Mouse (Mus musculus): Measurements from ENCODE around the gene Pdgfa. TPM values are rescaled to one million over a fixed set of nuclear protein-coding genes. Genes with fewer than 3 reads are reported as not detected.
A peak's percentile ranks its signal among the peaks of the same experiment; 100 is the strongest.

Gene Pdgfa
- polyA plus RNA-seq (2012; rRNA removed) = 6.5 and 9.7 TPM in 2 replicates

GRCm38 (mm10) chr5:138997171-138997788 is at the start of gene Pdgfa:
Gene Pdgfa (minus strand): TSS chr5:138997370.
- peak; percentile 90 for DNase-seq (ENCODE audit: low read depth)
- TF ChIP-seq POLR2A (IDR thresholded peaks at IDR 0.05; ENCODE audit: borderline replicate concordance, extremely low read depth, insufficient read depth, insufficient read length, poor library complexity, severe bottlenecking) (no peak), CTCF (IDR thresholded peaks at IDR 0.05; ENCODE audit: borderline replicate concordance, extremely low read depth, insufficient read depth, insufficient read length) (no peak)

- TF ChIP-seq POLR2A (IDR thresholded peaks at IDR 0.05; ENCODE audit: borderline replicate concordance, extremely low read depth, insufficient read depth, insufficient read length, poor library complexity, severe bottlenecking) (no peak), CTCF (IDR thresholded peaks at IDR 0.05; ENCODE audit: borderline replicate concordance, extremely low read depth, insufficient read depth, insufficient read length) (no peak)
These were observed 49.5 kb upstream of the Pdgfa start for GRCm38 (mm10) chr5:139046636-139047035.

GRCm38 (mm10) chr5:139043546-139043945 is 46.4 kb upstream of the Pdgfa start:
- DNase-seq (ENCODE audit: low read depth) = no peak
- TF ChIP-seq CTCF (IDR thresholded peaks at IDR 0.05; ENCODE audit: borderline replicate concordance, extremely low read depth, insufficient read depth, insufficient read length) (no peak), POLR2A (IDR thresholded peaks at IDR 0.05; ENCODE audit: borderline replicate concordance, extremely low read depth, insufficient read depth, insufficient read length, poor library complexity, severe bottlenecking) (no peak)

More at GRCm38 (mm10) chr5:139046636-139047035, 49.5 kb upstream of the Pdgfa start:
- no peak for DNase-seq (ENCODE audit: low read depth)

DNA sequence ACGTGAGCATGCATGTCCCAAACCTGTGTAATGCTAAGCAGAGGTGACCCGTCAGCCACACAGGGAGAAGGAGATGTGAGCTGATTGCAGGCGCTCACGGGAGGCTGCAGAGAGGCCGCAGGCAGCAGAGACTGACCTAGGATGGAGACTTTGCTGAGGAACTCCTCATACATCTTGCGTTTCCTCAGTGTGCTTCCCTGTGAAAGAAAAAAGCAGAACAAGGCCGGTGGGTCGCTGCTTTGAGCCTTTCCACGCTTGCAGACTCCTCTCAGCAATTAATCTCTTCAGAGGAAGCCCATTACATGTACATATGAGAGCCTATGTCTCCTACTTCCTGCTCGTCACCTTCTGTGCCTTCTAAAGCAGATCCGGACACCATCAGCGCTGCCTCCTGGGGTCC is 45.1 kb upstream of the Pdgfa start:
- TF ChIP-seq POLR2A (IDR thresholded peaks at IDR 0.05; ENCODE audit: borderline replicate concordance, extremely low read depth, insufficient read depth, insufficient read length, poor library complexity, severe bottlenecking) = no peak
- TF ChIP-seq CTCF (IDR thresholded peaks at IDR 0.05; ENCODE audit: borderline replicate concordance, extremely low read depth, insufficient read depth, insufficient read length) = no peak
- no peak for DNase-seq (ENCODE audit: low read depth)

GRCm38 (mm10) chr5:139035171-139035570 is 38.0 kb upstream of the Pdgfa start:
- DNase-seq (ENCODE audit: low read depth) = no peak

DNA sequence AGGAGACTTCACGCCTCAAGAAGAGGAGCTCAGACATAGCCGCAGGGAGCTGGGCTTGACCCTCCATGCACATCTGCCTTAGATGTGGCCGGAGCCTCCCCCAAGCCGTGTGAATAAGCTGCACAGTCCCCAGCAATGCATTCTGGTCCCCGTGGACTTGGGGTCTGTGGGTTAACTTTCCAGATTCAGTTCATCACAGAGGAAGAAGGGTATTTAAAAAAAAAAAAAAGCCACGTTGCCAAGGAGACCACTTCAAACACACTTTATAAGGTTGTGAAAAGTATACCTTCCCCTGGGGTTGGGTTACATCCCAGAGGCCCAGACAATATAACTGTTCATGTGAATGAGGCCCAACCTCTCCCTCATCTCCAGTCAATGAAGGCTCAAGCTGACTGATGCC is 37.6 kb upstream of the Pdgfa start:
- peak; percentile 33 for DNase-seq (ENCODE audit: low read depth)
- no peak for TF ChIP-seq CTCF (IDR thresholded peaks at IDR 0.05; ENCODE audit: borderline replicate concordance, extremely low read depth, insufficient read depth, insufficient read length)

More at GRCm38 (mm10) chr5:139035171-139035570, 38.0 kb upstream of the Pdgfa start:
- TF ChIP-seq POLR2A (IDR thresholded peaks at IDR 0.05; ENCODE audit: borderline replicate concordance, extremely low read depth, insufficient read depth, insufficient read length, poor library complexity, severe bottlenecking) (no peak), CTCF (IDR thresholded peaks at IDR 0.05; ENCODE audit: borderline replicate concordance, extremely low read depth, insufficient read depth, insufficient read length) (no peak)

DNA sequence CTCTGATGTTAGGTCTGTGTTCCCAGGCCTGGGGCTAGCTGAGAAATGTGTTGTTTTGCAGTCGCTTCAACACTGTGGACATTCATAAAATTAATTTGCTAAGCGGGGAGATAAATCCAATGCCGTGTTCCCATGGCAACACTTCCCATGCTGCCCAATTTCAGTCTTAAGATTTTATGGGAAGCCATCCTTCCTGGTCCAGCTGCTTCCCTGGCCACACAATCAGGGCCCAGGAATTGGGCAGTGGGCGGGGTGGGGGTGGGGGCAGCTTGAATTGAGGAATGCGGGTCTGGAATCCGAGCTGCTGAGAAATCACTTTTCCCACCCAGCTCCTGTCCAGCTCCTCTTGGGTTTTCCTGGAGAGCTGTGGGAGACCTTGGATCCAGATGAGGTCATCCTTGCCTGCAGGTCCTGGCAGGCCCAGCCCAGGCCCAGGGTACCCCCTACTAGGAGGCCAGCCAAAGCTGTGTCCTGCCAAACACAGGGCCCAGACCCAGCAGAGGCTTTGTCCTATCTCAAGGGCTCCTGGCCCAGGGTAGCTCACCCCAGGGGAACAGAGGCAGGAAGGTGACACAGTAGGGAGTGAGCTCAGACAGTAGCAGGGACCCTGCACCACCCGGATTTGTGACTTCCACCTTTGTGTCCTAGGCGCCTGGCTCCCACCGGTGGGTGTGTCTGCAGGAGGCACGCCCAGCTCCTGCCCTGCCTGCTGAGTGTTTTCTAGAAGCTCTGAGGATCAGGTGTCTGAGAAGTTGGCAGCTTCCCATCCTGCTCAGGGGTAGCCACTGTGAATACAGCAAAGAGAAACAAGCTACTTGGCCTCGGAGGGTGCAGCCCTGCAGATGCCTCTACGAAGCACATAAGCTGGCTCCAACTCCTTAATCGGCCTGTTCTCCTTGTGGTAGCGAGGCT is 36.5 kb upstream of the Pdgfa start:
- TF ChIP-seq POLR2A (IDR thresholded peaks at IDR 0.05; ENCODE audit: borderline replicate concordance, extremely low read depth, insufficient read depth, insufficient read length, poor library complexity, severe bottlenecking) (no peak), CTCF (IDR thresholded peaks at IDR 0.05; ENCODE audit: borderline replicate concordance, extremely low read depth, insufficient read depth, insufficient read length) (no peak)
- peak; percentile 59 for DNase-seq (ENCODE audit: low read depth)

DNA sequence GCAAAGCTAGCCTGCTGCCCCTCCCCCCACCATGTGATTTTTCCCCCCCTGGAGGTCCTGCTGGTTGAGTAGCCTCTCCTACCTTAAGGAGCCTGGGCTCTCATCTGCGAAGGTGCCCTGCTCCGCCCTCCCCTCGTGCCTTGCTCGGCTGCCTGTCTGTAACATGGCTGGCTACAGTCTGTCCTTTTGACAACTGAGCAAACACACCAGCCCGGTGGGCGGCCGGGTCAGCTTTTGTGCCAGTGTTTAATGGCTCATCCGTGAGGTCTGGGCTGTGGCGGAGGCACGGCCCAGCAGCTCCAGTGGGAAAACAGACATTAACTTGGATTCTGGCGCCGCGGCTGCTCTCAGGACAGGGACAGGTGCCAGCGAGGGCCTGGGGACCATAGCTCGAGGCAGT is 30.4 kb upstream of the Pdgfa start:
- TF ChIP-seq CTCF (IDR thresholded peaks at IDR 0.05; ENCODE audit: borderline replicate concordance, extremely low read depth, insufficient read depth, insufficient read length) (no peak), POLR2A (IDR thresholded peaks at IDR 0.05; ENCODE audit: borderline replicate concordance, extremely low read depth, insufficient read depth, insufficient read length, poor library complexity, severe bottlenecking) (no peak)
- DNase-seq (ENCODE audit: low read depth) = peak; percentile 33

DNA sequence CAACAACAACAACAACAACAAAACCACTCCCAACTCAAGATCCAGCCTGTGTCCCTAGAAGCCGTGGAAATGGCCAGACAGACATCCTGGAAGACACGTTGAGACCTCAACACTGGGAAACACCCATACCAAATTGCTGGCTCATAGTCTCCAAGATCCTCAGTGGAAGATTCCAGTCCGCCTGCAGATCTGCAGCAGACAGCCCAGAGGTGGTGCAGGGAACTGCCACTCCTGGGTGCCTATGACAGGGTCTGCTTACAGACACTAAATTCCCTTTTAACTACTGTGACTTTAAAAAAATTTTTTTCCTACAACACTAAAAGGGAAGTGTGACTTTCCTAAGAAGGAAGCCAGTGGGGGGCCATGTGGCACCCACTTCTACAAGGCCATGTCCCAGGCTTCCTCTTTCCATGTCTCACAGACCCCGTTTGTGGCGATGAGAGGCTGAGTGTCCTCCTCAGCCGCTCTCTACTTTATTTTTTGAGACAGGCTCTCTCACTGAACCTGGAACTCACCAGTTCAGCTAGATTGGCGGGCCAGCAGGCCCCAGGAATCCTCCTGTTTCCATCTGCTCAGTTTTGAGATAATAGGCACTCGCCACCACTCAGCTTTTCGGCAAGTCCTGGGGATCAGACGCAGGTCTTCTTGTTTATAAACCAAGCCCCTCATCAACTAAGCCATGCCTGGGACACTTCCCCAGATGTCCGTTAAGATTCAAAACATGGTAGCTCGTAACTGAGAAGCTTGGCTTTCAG is 27.4 kb upstream of the Pdgfa start:
- DNase-seq (ENCODE audit: low read depth) = no peak
- no peak for TF ChIP-seq CTCF (IDR thresholded peaks at IDR 0.05; ENCODE audit: borderline replicate concordance, extremely low read depth, insufficient read depth, insufficient read length)
- no peak for TF ChIP-seq POLR2A (IDR thresholded peaks at IDR 0.05; ENCODE audit: borderline replicate concordance, extremely low read depth, insufficient read depth, insufficient read length, poor library complexity, severe bottlenecking)

DNA sequence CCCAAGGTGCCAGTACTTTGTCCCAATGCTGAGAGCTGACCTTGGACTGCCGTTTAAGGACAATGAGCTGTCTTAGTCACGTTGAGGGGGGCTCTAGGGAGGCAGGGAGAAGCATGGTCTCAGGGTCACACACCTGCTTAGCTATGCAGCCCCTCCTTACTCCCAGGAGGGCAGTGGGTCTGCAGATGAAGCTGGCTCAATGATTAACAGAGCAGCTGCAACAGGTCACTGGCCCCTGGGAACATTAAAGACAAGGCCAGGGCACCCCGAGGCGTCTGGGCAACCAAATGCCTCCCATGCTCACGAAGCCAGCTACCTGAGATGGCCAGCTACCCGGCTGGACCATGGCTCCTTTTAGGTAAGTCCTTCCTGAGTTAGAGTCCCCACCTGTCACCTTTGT is 23.4 kb upstream of the Pdgfa start:
- no peak for DNase-seq (ENCODE audit: low read depth)
- no peak for TF ChIP-seq POLR2A (IDR thresholded peaks at IDR 0.05; ENCODE audit: borderline replicate concordance, extremely low read depth, insufficient read depth, insufficient read length, poor library complexity, severe bottlenecking)
- TF ChIP-seq CTCF (IDR thresholded peaks at IDR 0.05; ENCODE audit: borderline replicate concordance, extremely low read depth, insufficient read depth, insufficient read length) = no peak

All from brain, embryonic 14.5 days (tissue).